Mouse (Mus musculus) lung, postnatal 10 days (tissue): ENCODE data around the gene St3gal6.
A peak's percentile ranks its signal among the peaks of the same experiment; 100 is the strongest.

Experiments used
- DNase-seq: peaks from one replicate; pipeline ENCODE4 v3.0.0; 2021

St3gal6 gene

DNA sequence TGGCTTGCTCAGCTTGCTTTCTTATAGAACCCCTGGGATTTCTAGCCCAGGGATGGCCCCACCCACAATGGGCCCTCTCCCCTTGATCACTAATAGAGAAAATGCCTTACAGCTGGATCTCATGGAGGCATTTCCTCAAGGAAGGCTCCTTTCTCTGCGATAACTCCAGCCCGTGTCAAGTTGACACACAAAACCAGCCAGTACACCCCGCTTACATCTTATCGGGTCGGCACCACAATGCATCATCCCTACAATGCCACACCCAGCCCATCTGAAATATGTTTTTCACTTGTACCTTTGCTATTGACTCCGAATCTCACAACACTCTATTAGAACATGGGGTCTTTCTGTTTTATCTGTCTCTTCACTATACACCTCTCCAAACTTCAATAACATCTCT is 3.6 kb downstream of the St3gal6 start:
- no peak for DNase-seq

DNA sequence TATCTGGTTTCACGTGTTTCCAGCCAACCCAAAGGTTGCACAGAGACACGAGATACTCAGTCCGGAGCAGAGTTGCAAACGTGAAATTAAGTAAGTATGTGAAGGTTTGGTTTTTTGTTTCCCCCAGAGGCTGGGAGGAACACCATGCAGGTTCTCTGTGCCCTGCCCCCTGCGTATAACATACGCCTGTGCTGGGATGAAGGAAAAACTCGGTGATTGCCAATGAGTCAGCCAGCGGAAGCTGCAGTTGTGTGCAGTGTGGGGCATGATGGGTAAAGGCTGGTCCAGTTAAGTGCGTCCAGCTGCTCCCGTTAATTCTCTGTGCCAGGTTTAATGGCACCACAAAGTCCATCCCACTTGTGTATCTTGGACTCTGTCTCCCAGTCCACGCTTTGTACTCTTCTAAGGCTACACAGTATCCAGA is 4.4 kb downstream of the St3gal6 start:
- DNase-seq, result peak; percentile 46

DNA sequence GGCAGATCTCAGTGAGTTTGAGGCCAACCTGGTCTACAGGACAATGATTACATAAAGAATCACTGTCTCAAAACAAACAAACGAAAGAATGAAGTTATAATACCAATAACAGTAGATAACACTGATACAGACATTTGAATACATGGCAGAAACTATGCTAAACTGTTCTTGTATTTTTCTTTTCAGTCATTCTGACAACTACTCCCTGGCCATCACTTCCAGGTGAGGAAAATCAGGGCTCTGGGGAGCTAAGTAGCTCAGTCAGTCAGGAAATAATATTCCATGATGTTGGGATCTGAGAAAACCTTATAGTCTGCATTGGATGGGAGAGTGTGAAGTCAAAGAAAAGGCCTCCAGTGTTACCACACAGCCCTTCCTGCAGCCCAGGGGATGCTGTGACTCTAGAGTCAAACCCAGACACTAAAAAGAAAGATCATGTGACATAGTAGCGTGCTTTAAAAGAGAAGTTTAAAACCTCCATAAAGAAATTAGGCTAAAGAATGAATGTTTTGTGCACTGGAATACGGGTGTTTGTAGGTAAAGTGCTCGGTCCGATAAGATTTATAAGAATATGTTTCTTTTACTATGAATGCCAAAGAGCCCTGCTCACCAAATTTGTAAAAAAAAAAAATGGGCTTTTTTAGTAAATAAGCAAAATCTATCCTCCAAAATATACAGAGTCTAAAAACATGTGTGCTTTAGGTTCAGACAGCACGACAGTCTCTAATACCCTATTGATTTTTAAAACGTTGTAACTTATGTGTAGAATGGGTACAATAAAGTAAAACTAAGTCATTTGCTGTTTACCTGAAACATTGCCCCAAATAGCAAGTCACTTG is 6.9 kb downstream of the St3gal6 start:
- DNase-seq, result no peak

DNA sequence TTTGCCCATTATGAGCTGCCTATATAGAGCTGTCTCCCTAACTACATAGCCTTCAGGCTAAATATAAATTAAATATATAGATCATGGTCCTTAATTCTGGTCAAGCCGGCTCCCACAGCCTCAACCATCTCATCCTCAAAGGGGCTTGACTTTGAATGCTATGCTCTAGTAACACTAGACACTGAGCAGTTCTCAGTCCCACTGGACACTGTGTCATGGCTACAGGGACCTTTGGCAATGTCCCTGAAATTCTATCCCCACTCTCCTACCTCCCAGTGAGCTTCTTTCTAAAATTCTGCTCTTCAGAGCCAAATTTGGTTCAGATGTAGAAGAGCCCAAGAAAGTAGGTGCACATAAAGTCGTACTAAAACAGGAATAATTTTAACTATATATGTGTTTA is 7.9 kb downstream of the St3gal6 start:
- DNase-seq, result no peak

DNA sequence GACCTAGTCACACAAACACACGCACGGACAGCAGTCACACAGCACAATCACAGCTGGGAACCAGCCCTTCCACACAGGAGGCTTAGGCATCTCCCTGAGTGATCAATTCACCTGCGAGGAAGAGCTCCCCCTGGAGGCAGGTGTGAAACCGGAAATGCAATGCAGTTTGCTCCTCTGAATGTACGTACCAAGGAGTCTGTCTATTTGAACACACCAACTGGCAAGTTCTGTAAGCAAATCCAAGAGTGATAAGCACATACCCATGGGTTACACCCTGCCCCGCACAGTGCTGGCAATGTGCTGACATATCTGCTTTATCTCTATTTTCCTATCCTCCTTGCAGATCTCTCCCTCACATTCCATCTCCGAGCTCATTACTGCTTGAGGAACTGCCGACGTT is 9.5 kb downstream of the St3gal6 start:
- DNase-seq, result peak; percentile 47

DNA sequence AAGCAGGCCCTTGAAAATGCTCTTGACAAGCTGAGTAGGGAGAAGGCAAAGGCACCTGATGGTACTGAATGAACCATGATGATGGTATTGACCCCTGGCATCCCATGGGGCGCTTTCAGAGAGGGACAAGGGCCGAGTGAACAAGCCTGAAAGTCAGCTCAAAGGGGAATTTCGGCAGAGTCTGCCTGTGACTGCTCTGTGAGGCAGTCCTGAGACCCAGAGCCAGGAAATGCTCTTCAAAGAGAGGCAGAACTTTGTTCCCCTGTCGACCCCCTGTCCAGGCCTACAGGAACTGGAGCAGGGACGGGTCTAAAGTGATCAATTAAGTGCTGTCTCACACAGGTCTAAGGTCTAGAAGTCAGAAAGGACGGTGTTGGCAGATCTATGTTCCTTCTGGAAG is 10.3 kb downstream of the St3gal6 start:
- DNase-seq, result peak; percentile 24

DNA sequence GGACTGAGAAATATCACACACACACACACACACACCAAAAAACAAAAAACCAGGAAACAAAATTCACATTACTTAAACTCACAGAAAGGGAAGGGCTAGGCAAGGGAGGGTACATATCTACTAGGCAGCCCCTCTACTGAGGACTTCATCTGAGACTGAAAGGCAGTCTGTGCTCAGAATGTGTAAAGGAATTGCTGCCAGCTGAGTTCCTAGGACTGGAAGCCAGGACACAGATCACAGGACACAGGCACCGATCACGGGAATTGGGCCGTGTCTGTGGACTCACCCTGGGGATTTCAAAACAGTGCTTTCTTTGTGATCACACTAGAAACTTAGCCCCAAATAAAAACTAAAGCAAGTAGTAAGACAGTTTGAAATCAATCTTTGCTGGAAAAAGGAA is 11.2 kb downstream of the St3gal6 start:
- no peak for DNase-seq

DNA sequence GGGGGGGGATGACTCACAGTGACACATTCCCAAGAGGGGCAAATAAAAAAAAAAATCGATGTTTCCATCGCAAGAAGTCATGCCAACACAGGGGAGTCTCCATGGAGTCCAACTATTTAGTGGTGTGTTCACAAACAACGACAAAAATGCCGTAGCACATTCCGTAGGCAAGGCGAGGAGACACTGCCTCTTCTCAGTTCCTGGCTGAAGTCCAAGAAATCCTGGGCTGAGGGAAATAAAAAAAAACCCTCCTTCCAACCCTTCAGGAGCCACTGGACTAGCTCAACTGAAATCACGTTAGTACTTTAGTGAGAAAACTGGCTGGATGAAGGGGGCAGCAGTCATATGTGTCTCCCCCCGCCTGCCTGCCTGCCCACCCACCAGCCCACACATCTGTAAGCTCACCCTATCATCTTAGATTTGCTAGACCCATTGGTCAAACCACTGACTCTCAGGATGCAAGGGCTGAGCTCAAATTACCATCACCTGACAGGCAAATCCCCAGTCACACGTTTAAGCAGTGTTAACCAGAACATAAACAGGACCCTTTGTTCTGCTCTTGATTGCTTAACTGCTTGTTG is 11.8 kb downstream of the St3gal6 start:
- DNase-seq, result peak; percentile 62

DNA sequence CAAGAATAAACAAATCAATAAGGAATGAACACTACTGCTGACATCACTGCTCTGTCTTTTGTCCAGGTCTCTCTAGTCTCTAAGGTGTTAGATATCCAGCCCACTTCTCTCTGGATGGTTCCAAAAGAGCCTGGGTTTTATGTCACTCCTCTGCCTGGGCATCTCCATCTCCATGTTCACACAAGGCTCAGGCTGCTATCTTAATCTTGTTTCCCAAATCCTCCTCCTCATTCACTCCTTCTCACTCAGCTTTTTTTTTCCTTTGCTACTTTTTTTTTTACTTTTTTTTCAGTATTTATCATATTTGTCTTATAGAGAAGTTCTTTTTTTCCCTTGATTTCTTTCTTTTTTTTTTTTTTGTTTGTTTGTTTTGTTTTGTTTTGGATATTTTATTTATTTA is 19.1 kb downstream of the St3gal6 start:
- DNase-seq, result no peak

DNA sequence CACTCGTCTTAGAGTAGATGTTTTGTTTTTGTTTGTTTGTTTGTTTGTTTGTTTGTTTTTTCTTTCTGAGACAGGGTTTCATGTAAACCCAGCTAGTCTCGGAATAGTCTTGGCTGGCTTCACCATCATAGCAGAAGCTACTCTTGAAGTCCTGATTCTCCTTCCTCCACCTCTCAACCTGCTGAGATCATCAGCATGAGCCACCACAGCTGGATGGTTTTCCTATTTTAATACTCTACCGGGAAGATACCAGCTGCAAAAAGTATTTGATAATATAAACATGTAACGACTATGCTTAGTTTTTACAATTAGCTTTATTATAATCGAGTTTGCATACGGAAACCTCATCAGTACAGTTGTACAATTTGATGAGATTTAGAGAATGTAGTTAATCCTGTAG is 21.5 kb downstream of the St3gal6 start:
- no peak for DNase-seq

DNA sequence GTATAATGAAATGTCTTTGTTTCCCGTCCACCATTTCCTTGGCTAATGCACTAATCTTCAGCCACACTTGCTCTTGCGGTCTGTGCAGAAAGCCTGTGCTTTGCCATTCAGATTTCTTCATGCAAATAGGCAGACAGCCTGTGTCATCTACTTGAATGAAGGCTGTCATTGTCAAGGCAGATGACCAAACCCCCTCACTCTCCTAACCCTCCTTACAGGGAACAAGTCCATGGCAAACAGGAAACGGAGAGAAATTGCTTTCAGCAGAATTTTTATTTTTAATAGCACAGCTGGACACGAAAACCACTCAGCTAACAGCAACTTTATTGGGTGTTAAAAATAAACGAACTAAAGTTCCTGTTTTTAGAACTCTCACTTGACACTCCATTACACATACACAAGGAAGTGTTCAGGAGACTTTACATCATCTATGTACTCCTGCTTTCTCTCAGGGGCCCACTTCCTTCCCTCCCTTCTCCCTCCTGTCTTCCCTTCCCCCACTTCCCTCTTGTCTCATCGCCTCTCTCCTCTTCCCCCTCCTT is 22.2 kb downstream of the St3gal6 start:
- peak; percentile 69 for DNase-seq

DNA sequence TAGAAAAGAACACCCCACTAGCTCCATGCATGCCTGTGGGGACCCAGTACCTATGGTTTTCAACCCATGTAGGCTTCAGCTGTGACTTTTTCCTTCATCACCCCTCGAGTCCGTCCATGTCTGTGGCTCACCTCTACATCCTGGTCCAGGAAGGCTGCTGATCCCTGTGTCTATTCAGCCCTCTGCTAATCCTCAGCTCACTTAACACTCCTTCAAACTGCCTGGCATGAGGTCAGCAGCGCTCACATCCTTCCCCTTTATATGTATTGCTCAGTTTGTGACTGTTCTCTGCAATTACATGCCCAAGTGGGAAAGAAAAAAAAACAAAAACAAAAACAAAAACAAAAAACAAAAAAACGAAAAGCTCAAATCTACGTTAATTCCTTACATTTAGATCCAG is 24.4 kb downstream of the St3gal6 start:
- DNase-seq, result no peak

DNA sequence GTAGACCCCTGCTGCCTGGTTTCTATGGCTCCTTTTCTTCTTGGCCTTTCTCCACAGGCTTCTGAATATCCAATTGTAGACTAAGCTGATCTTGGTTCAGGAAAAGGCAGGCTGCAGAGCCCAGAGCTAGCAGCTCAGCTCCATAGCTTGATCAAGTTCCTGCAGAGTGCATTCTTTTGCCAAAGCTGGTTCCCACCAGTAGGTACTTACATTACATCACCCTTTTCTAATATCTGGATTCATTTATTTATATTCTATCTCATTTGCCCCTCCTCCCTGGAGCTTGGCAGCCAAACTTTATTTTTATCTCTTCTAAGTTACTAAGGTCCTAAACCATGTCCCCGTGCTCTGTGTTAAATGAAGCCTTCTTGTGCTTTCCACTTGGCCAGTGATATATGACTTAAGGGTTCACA is 24.9 kb downstream of the St3gal6 start:
- DNase-seq, result peak; percentile 22

DNA sequence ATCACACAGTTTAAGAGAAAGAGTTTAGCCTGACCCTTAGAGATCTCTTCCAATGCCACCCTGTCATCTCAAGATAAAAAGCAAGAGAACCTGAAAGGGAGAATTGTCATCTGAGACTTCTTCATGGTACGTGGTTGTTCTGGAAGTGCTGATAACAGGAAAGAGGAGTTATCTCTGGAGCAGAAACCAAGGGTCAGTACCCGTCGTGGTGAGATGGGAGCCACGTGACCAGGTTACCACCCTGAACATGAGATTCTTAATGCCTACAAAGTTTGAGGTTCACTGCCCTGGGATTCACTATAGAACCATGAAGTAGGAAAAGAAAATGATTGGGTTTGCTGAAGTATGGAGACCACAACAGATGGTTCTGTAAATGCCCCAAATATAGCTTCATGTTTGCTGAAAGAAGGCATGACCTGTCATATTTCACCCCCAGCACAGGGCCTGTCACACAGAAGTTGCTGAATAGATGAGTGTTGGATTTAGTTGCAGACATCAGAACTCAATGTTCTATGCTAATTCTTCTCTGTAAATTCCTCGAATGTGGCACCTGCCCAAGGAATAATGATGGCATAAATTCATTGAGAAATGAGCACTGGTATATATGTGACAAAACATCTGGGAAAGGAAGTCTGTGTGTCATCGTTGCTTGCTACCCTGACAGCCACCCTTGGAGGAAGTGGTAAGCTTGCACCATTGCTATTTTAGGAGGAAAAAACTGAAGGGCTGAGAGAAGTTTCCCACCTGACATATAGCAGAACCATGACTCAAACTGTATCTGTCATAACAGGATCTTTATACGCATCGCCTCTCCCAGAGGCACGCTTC is 25.9 kb downstream of the St3gal6 start:
- no peak for DNase-seq

DNA sequence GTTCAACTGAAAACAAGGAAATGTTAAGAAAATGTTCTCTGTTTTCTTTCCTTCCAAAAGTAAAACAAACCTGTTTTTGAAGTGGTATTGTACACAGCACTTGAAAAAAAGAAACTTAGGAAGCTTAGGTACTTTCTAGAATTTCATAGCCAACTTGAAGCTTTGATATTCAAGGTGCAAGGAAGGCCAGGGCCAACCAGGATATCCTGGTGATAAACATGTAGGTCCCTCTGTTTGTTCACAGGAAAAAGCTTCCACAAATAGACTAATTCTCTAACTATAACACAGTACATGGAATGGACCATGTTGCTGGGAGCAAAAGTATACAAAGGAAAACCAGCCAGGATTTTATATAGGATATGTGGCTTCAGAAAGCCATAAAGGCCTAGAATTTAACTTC is 27.3 kb downstream of the St3gal6 start:
- DNase-seq, result peak; percentile 33

DNA sequence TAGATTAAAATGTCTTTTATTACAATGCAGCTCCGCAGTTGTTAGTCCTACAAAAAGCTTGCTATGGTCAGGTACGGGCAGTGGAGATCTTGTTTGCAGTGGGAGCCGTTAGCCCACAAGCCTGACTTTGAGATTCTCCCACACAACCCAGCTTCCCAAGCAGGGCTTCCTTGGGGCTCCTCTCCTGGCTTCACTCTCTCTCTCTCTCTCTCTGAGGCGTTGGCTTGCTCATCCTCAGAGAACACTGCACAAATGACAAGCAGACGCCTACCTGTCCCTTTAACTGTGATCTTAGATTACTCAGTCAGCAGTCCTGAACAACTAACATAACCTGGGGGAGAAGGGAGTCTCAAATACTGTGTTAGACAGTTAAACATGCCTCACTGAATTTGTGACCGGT is 36.2 kb downstream of the St3gal6 start:
- no peak for DNase-seq

DNA sequence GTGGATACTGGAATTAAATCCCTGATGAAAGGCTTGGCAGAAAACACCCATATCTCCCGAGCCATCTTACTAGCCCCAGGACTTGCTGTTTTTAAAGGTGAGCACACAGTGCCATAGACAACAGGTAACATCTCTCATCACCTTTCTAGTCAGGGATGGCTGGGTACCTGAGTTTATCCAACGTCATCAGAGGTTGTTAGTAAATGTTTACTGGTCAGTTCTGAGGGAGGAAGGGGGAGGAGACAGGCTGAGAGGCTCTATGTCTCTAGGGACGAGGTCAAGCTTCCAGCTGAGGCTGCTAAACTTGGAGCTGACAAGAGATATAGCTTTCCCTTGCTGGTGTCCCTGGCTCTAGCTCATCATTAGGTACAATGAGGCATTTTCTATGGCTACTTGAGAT is 41.7 kb downstream of the St3gal6 start:
- peak; percentile 21 for DNase-seq

DNA sequence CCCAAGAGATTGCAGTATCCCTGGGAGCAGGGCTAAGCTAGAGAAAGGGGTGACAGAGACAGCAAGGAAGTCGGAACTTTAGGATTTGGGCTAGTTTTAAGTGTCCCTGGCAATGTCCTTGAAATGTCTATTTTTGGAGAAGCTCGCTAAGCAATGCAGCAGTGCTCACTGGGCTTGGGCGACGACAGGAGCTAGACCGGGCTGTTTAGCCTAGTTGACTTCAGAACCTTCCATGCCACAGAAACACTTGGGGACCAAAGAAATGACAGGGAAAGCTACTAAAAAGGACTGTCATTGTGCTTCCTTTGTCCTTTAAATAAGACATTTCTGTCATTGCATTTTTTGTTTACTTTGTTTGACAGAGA is 42.2 kb downstream of the St3gal6 start:
- DNase-seq, result no peak

DNA sequence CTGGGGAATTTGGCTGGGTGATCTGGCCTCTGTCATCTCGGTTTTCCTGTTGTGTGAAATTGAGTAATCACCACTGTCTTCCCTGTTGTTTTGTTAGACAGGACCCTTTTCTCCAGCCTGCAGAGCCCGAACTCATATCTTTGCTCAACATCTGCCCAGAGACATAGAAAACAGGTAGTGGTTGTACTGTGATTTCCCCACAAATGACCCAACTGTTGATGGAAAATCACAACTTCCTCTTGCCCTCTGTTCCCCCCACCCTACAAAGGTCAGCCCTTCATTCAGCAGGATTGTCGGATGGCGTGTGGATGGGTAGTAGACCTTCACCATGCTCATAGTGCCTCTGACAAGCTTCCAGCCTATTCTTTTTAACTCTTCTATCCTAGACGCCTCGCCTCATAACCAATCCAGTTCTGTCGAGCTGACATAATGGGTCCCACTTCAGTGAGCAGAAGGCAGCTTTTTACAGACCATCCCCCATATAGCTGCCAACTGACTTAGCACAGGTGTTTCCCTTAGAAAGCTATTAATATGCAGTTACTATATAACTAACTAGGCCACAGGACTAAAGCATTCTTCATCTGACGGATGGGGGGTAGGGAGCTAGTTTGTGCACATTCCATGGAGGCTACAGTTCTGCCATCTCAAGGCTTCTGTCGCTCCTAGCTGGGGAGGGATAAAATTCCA is 42.7 kb downstream of the St3gal6 start:
- peak; percentile 28 for DNase-seq

DNA sequence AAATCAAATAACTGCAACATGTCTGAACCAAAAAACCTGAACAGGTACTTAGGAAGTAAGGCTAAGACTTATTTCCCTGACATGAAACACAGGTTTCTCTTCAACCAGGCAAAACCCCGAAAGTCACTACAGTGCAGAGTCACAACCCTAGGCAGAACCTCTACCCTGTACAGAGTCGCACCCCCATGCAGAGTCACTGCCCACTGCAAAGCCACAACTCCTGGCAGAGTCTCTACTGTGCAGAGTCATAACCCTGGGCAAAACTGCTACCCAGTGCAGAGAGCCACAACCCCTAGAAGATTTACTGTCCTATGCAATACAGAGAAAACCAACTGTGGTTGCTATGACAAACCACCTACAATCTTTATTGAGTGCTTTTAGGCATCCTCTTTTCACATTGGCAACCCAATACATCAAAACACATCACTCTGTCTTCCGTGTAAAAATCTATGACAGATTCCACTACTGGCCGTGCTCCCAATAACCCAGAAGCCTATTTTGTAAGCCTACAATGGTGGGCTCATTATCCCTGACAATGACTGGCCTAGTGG is 44.1 kb downstream of the St3gal6 start:
- no peak for DNase-seq

DNA sequence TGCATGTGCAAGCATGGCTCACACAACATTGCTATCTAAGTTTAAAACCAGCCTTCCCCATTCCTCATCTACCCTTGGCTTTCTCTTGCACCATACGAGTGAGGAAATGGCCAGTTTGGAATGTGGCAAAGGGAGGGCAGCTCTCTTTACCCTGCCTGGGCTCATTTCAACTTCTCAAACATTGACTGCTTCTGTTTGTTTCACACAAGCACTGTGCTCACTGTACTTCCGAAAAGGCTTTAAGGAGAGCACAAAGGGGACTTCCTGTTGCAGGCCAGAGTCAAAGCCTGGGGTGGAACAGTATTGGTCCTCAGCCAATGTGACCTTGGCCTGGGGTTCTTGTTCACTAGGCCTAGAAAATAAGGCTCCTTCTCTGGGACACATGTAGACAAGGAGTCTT is 47.7 kb downstream of the St3gal6 start:
- DNase-seq, result peak; percentile 71

DNA sequence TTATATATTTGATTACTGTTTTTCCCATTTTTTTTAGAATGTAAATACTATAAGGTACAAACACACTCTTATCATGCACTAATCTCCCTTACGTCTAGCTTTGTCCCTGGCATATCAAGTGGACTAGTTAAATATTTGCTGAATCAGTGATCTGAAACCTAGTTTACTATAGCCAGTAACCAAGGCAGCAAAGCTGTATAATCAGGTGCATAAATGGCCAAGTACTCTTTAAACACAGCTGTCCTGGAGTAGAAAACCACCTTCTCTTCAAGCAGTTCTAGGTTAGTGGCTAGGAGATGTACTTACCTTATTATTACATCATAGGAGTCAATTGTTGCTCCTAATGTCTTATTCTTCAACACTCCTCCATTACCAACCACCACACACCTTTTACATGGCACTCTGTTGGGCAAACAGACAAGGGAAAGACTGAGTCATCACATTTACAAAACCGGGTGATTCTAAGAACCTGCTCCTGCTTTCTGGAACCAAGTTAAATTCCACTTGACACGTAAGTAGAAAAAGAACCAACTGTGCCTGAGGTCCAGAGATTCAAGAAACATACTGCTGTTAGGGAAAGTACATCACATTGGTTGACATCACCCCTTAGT is 48.4 kb downstream of the St3gal6 start:
- DNase-seq, result no peak
